Mouse (Mus musculus): ENCODE results near the gene Pip5k1c.

DNA sequence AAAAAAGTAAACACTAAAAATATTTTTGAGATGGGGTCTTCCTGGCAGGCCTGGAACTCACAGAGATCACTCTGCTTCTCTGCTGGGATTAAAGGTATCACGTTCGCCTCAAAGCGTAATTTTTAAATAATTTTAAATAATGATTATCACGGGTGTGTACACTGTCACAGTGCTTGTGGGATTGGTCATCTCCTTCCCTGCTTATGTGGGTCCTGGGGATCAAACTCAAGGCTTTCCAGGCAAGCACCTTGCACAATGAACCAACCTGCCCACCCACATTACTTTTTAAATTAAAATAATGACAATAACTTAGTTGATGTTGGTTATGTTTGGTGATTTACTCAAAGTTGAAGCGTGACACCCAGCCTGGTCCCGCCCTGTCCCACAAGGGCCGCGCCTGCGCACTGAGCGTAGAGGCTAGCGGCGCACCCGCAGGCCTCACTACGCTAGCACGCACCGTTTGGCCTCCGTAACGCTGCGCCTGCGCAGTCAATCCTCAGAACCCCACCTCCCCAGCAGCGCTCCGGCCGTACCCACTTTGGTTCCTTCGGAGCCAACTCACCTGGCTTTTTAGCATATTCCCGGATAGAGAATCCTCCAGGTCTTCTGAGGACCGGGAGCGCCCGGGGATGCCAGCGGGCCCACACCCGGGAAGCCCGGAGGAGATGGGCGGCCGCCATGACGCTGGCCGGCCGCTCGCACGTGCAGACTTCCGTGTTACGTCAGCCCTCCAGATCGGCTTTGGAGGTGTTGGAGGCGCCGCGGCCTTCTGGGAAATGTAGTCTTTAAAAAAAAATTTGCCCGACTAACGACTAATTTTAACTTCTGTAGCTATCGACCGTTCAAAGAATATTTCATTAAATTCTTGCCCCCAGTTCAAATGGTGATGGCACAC lies 26.3 kb upstream of the Pip5k1c start, which contains the start of the genes Mrpl54 and Apba3:
- no peak for TF ChIP-seq CTCF (IDR thresholded peaks at IDR 0.05)
- TF ChIP-seq EP300 (IDR thresholded peaks at IDR 0.05), result no peak
